Mouse (Mus musculus): Measurements from ENCODE around the gene E2f1. TPM values are rescaled to one million over a fixed set of nuclear protein-coding genes. Genes with fewer than 3 reads are reported as not detected.

The E2f1 gene
- 1 to 10 TPM; 1.6 to 4.3 TPM for total RNA-seq (2023)

GRCm38 (mm10) chr2:154569836-154570286 lies at the start of gene E2f1:
E2f1 (minus strand) TSS chr2:154569892.

GRCm38 (mm10) chr2:154613118-154614115 lies 43.7 kb upstream of the E2f1 start, which contains the start of the genes Zfp341 and 4930519P11Rik:
Zfp341 (plus strand) TSS chr2:154613297.
4930519P11Rik (minus strand) TSS chr2:154613437.

GRCm38 (mm10) chr2:154603638-154604153 lies 34.0 kb upstream of the E2f1 start, which contains the start of gene Pxmp4:
Pxmp4 (minus strand) TSS chr2:154603708.

GRCm38 (mm10) chr2:154558264-154559039 lies 11.2 kb downstream of the E2f1 start, which contains the start of gene Necab3:
Necab3 (minus strand) TSS chr2:154558890.

GRCm38 (mm10) chr2:154551476-154551875 lies 18.2 kb downstream of the E2f1 start, which contains the start of gene Actl10:
Actl10 (plus strand) TSS chr2:154551776.

GRCm38 (mm10) chr2:154546711-154547110 lies 23.0 kb downstream of the E2f1 start, which contains the start of gene 1700003F12Rik:
1700003F12Rik (plus strand) TSS chr2:154547085.

Other genes starting within 250 kb of the E2f1 start
- 10 to 100 TPM; 17.6 to 17.7 TPM for gene Cdk5rap1, start 196.9 kb downstream of the E2f1 start, total RNA-seq (2023)
- gene Snta1, start 161.8 kb downstream of the E2f1 start, total RNA-seq (2023) = not detected
- gene Cbfa2t2, start 133.4 kb downstream of the E2f1 start, total RNA-seq (2023) = 10 to 100 TPM; 32.2 to 37.1 TPM
- 1 to 10 TPM; 1.8 to 3.5 TPM for gene 1700003F12Rik, start 22.8 kb downstream of the E2f1 start, total RNA-seq (2023)
- gene Actl10, start 18.1 kb downstream of the E2f1 start, total RNA-seq (2023) = 1 to 10 TPM; 1.1 to 2.8 TPM
- under 1 TPM; 0.86 to 0.96 TPM for gene Necab3, start 11.0 kb downstream of the E2f1 start, total RNA-seq (2023)
- 10 to 100 TPM in 1 of 2 experiments, 1 to 10 TPM in 1; 8.7 to 11.1 TPM for gene Pxmp4, start 33.8 kb upstream of the E2f1 start, total RNA-seq (2023)
- 1 to 10 TPM; 7.7 to 7.8 TPM for gene Zfp341, start 43.4 kb upstream of the E2f1 start, total RNA-seq (2023)
- gene 4930519P11Rik, start 43.5 kb upstream of the E2f1 start, total RNA-seq (2023) = 1 to 10 TPM; 1.3 to 1.8 TPM
- gene Chmp4b, start 81.8 kb upstream of the E2f1 start, total RNA-seq (2023) = 100 to 1,000 TPM; 151 to 184 TPM
- not detected for gene Gm14214, start 200.1 kb upstream of the E2f1 start, total RNA-seq (2023)
- gene Raly, start 221.2 kb upstream of the E2f1 start, total RNA-seq (2023) = 100 to 1,000 TPM; 249 to 254 TPM
- not detected for gene a, start 221.5 kb upstream of the E2f1 start, total RNA-seq (2023)